Mouse (Mus musculus) C2C12 (cell line): ENCODE results near the gene Ppp2ca. TPM values are rescaled to one million over a fixed set of nuclear protein-coding genes. Genes with fewer than 3 reads are reported as not detected.

ENCODE experiments used
- H3K27me3 ChIP-seq: one replicate; pipeline ENCODE4 v1.6.1; 2011; ENCODE audit not compliant: control insufficient read depth, insufficient read depth, insufficient read length
- H3K36me3 ChIP-seq: one replicate; pipeline ENCODE4 v1.6.1; 2011; ENCODE audit not compliant: control insufficient read depth, insufficient read depth
- H3K4me3 ChIP-seq: one replicate; pipeline ENCODE4 v1.5.1; 2011; ENCODE audit warnings: mild to moderate bottlenecking, control low read depth; ENCODE audit not compliant: poor library complexity, insufficient read depth, severe bottlenecking
- H3K79me2 ChIP-seq: one replicate; pipeline ENCODE4 v1.6.1; 2011; ENCODE audit not compliant: control insufficient read depth, insufficient read depth
- H3K79me3 ChIP-seq: one replicate; pipeline ENCODE4 v1.6.1; 2011; ENCODE audit warnings: low read depth, control low read depth
- H3ac ChIP-seq: one replicate; pipeline ENCODE3; 2011; ENCODE audit warnings: low read depth; ENCODE audit not compliant: control insufficient read depth, insufficient read length
- CEBPB ChIP-seq: IDR thresholded peaks from one replicate; pipeline ENCODE4 v1.6.1; 2011; ENCODE audit warnings: low read depth, mild to moderate bottlenecking, control low read depth, moderate library complexity
- CTCF ChIP-seq: IDR thresholded peaks from one replicate; pipeline ENCODE4 v1.5.1; 2011; ENCODE audit not compliant: control insufficient read depth, insufficient read depth, insufficient read length
- FOSL1 ChIP-seq: IDR thresholded peaks from one replicate; pipeline ENCODE4 v1.8.0; 2011; ENCODE audit warnings: mild to moderate bottlenecking, low read length; ENCODE audit not compliant: poor library complexity, insufficient read depth, severe bottlenecking
- MAX ChIP-seq: IDR thresholded peaks from one replicate; pipeline ENCODE4 v1.6.1; 2011; ENCODE audit warnings: mild to moderate bottlenecking, control low read depth
- MYOD1 ChIP-seq: IDR thresholded peaks from one replicate; pipeline ENCODE4 v1.6.1; 2011; ENCODE audit warnings: low read depth; ENCODE audit not compliant: control insufficient read depth, insufficient read length
- MYOG ChIP-seq: IDR thresholded peaks from one replicate; pipeline ENCODE4 v1.6.1; 2011; ENCODE audit not compliant: control insufficient read depth, insufficient read length; ENCODE audit errors: extremely low read depth
- USF1 ChIP-seq: IDR thresholded peaks from one replicate; pipeline ENCODE4 v1.6.1; 2011; ENCODE audit warnings: low read depth, mild to moderate bottlenecking, control low read depth, moderate library complexity
- polyA plus RNA-seq: library from polyadenylated mRNA; unstranded; fragments of >200 nt; fragmentation: generic; extraction: Trizol; gene quantifications from one replicate; pipeline ENCODE4 v1.2.1, GENCODE M21; 2012; ENCODE audit warnings: missing spikeins

Gene Ppp2ca
- polyA plus RNA-seq, 1 experiment, result 41.5 TPM

DNA sequence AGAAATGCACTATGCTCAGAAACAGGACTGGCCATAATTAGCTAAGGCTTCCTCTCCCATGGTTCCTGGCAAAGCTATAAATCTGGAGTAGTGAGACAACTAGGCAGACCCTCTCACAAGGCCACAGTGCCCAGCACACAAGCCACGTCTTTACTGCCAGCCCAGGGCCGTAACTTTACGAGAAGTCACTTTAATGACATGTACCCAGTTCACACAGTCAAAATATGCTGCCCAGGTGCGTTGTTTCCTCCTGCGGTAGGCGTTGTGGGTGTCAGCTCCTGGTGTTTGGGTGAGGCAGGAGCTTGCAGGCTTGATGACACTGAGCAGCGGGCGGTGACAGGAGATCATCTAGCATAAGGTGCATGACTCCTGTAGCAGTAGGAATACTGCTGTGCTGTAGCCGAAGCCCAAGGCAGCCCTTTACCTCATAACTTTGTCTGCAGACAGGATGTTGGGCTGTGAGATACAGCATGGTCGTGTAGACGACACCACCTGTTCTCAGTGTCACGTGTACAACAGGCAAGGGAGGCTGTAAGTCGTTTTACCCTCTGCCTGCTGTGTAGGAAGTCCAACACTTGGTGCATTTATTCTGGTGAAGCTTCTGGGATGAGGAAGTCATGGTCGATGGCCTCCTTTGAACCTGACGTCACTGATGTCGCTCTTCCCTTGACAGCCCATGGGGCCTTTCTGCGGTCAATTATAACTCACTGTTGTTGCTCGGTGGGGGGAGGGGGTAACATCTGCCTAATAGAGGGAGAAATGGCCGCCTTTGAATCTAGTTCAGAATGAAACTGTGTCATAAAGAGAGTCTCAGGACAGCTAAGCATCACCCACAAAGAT lies 22.5 kb upstream of the Ppp2ca start:
- Histone ChIP-seq H3K27me3 (no peaks in the 10 kb centered on the region), H3ac (no peak overlapping the region), H3K36me3 (no peaks in the 10 kb centered on the region), H3K79me3 (no peaks in the 10 kb centered on the region), H3K4me3 (no peak overlapping the region), H3K79me2 (no peaks in the 10 kb centered on the region)
- TF ChIP-seq FOSL1 (no peak), MAX (no peak), USF1 (no peak), MYOG (no peak)

DNA sequence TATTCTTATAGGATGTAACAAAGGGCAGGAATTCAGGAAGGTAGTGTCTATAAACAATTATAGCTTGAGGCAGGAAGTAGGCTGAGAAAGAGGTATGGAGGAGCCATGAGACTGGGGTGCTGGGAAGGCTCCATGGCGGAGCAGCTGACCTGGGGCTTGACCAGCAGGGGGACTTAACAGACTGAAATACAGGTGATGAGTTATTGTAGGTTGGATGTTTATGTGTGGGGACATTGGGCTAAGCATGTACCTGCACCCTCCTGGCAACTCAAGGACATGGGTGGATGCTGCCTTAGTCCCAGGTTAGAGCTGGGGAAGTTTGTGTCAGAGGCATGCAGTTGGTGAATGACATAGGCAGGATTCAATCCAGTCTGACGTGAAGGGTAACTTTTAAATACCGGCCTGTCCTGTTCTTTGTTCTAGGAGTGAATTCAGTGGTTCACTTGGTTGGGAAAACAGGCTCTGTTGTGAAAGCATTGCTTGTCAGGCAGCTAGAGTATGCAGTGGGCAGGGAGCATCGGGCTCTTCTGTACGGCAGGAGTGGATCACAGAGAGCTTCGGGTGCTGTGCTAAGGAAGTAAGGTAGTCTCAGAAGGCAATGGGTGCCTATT lies 21.6 kb upstream of the Ppp2ca start:
- H3K79me3 ChIP-seq, result no peaks in the 10 kb centered on the region
- no peaks in the 10 kb centered on the region for H3K27me3 ChIP-seq
- H3ac ChIP-seq, result no peak overlapping the region
- no peak for TF ChIP-seq MYOD1
- H3K79me2 ChIP-seq, result no peaks in the 10 kb centered on the region
- H3K36me3 ChIP-seq, result no peaks in the 10 kb centered on the region
- no peak overlapping the region for H3K4me3 ChIP-seq

DNA sequence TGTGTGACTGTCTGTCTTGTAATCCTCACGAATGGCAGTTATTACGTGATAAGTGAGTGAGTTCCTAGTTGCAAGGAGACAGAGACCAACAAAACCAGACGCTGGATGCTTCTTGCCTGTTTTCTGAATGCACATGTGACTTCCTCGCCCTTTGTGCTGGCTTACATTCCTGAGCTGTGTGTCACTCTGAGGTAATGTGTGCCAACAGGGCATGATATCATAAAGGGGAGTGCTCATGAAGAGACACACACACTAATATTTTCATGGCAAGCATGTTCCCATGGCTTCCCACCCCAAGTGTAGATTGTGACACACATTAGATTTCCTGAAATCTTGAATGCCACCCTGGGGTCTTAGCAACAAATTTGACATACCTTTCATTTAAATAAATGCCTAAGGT lies 20.5 kb upstream of the Ppp2ca start:
- H3K79me2 ChIP-seq, result no peaks in the 10 kb centered on the region
- TF ChIP-seq MAX (peak; percentile 75), MYOD1 (peak; percentile 21), FOSL1 (no peak), CEBPB (peak; percentile 49), USF1 (peak; percentile 94)
- no peak overlapping the region for H3K4me3 ChIP-seq
- no peaks in the 10 kb centered on the region for H3K36me3 ChIP-seq
- H3K79me3 ChIP-seq, result no peaks in the 10 kb centered on the region
- H3K27me3 ChIP-seq, result no peaks in the 10 kb centered on the region
- no peak overlapping the region for H3ac ChIP-seq

DNA sequence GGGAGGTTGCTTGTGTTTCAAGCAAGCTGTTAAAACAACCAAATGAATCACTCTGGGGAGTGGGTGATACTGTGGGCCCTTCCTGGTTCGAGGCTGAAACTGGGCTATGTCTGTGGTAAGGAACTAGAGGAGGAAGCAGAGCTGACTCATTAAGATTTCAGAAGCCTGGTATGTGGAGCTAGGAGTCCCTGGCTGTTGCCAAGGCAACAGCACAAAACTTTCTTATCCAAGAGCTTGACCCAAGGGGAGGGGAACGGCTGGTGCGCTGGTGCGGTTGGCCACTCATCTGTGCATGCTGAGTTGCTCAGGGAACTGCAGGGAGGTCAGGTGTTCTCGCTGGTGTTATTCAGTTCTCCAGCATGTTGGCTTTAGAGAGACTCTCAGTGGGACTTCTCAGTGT lies 18.5 kb upstream of the Ppp2ca start:
- Histone ChIP-seq H3K79me2 (no peaks in the 10 kb centered on the region), H3ac (no peak overlapping the region), H3K4me3 (no peak overlapping the region), H3K36me3 (no peaks in the 10 kb centered on the region), H3K79me3 (no peaks in the 10 kb centered on the region), H3K27me3 (no peaks in the 10 kb centered on the region)
- TF ChIP-seq CEBPB (no peak), MYOG (no peak), MYOD1 (peak; percentile 23), MAX (peak; percentile 62), CTCF (no peak), FOSL1 (no peak), USF1 (peak; percentile 30)

DNA sequence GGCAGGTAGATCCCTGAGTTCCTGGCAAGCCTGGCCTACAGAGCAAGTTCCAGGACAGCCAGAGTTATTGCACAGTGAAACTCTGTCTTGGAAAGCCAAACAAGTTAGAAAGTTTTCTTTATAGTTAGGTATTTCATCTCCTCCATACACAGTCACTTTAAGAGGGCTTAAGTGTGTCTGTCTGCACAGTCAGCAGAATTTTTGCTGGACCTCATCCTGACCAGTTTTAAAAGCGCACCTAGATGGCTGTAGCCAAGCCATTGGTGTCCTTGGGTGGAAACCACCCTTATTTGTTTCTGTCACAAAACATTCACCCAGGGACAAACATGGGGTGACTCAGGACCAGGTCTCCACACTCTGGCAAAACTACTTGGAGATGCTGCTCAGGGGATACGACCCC lies 17.8 kb upstream of the Ppp2ca start:
- Histone ChIP-seq H3K36me3 (no peaks in the 10 kb centered on the region), H3K79me2 (no peaks in the 10 kb centered on the region), H3K27me3 (no peaks in the 10 kb centered on the region), H3K4me3 (no peak overlapping the region), H3ac (no peak overlapping the region), H3K79me3 (no peaks in the 10 kb centered on the region)
- TF ChIP-seq USF1 (no peak), CEBPB (no peak), FOSL1 (no peak), MAX (no peak), MYOG (no peak), MYOD1 (no peak), CTCF (no peak)

DNA sequence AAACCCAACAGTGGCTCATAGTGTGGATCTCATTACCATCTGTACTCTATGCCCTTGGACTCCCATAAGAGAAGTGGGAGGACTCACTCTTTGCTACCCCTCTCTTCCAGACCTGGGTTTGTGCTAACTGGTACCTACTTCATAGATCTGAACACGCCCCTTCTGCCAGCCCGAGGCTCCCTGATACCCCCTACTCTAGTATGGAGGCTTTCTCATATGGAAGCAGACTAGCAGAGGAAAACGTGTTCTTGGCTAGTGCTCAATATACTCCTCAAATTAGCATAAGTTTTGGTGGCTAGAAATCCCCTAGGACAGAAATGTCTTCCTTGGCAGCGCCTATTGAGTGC lies 12.7 kb upstream of the Ppp2ca start:
- Histone ChIP-seq H3K4me3 (no peak overlapping the region), H3K36me3 (no peaks in the 10 kb centered on the region), H3K27me3 (no peaks in the 10 kb centered on the region), H3ac (no peak overlapping the region), H3K79me2 (no peaks in the 10 kb centered on the region), H3K79me3 (no peaks in the 10 kb centered on the region)
- TF ChIP-seq MAX, result no peak
- TF ChIP-seq MYOD1, result no peak
- no peak for TF ChIP-seq MYOG
- TF ChIP-seq USF1, result no peak
- no peak for TF ChIP-seq CEBPB
- TF ChIP-seq FOSL1, result no peak
- no peak for TF ChIP-seq CTCF
